Mouse (Mus musculus): ENCODE results near the gene Gm21992. TPM values are rescaled to one million over a fixed set of nuclear protein-coding genes. Genes with fewer than 3 reads are reported as not detected.
"Not testable (repeated sequence)": the region's sequence is repeated elsewhere in the genome, so short reads cannot be mapped to it uniquely, and the experiment has no call there.

The Gm21992 gene
- polyA plus RNA-seq, 1 experiment from 2014 or later: 19.1 TPM

DNA sequence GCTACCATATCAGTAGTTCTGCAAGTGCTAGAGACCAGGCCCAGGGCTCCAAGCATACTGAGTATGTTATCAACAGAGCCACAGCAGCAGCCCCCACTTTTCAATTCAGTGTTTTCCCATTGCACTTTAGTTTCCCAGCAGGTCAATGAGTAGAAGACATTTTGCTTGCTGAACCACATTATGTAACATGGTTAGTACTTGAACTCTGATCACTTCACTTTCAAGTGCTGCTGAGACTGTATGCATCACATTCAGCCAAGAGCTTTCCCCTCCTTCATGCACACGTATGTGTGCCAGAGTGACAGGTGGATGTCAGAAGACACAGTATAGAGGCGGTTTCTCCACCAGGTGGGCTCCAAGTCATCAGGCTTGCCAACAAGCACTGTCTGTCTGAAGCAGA is 28.5 kb downstream of the Gm21992 start:
- Histone ChIP-seq H3K4me3 (ENCODE audit: low read depth, low read length) (no peak overlapping the region), H3K36me3 (ENCODE audit: control insufficient read depth, insufficient read depth, low read length) (peaks cover 20% of the 10 kb centered on the region), H3K27me3 (ENCODE audit: control insufficient read depth, insufficient read depth, low read length) (no peaks in the 10 kb centered on the region), H3K4me2 (replicated peaks; ENCODE audit: low read depth) (no peak overlapping the region), H3K27ac (replicated peaks) (no peak overlapping the region), H3K4me1 (replicated peaks; ENCODE audit: control insufficient read depth, insufficient read depth) (no peaks in the 10 kb centered on the region), H3K9ac (ENCODE audit: low read length) (no peak overlapping the region), H3K9me3 (ENCODE audit: control insufficient read depth, low read length) (no peaks in the 10 kb centered on the region)
- WGBS: 83% methylated on average over 2 of the region's 2 CpGs
- TF ChIP-seq EP300 (optimal IDR thresholded peaks at IDR 0.05) (no peak), CTCF (IDR thresholded peaks at IDR 0.05; ENCODE audit: low read depth) (no peak)
- ATAC-seq (ENCODE audit: low FRiP score, low TSS enrichment) (no peak), DNase-seq (ENCODE audit: low spot score) (no peak)

DNA sequence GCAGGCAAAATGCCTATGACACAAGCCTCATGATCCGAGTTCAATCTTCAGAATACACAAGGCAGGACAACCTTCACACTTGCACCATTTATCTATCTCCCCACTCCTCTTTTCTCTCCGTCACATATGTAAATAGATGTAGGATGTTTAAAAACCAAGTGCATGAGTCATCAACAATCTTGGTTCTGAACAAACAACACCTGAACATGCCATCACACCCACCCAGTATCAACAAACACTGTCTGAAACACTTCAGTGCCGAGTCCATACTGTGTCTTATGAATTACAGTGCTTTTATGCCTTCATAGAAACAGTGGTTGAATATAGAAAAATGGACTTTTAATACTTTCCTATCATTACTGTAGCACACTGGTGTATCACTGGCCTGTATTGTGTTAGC is 38.6 kb downstream of the Gm21992 start:
- ATAC-seq (ENCODE audit: low FRiP score, low TSS enrichment) (peak; percentile 74; the same call in 1 of the 2 replicates), DNase-seq (ENCODE audit: low spot score) (no peak)
- no peak overlapping the region for H3K27ac ChIP-seq (replicated peaks)
- 37% methylated on average over 3 of the region's 3 CpGs for WGBS
- TF ChIP-seq CTCF (IDR thresholded peaks at IDR 0.05; ENCODE audit: low read depth) (no peak), EP300 (optimal IDR thresholded peaks at IDR 0.05) (no peak)
- no peak overlapping the region for H3K9ac ChIP-seq (ENCODE audit: low read length)
- H3K9me3 ChIP-seq (ENCODE audit: control insufficient read depth, low read length): no peaks in the 10 kb centered on the region
- H3K4me3 ChIP-seq (ENCODE audit: low read depth, low read length): no peak overlapping the region
- no peak overlapping the region for H3K4me2 ChIP-seq (replicated peaks; ENCODE audit: low read depth)
- no peaks in the 10 kb centered on the region for H3K27me3 ChIP-seq (ENCODE audit: control insufficient read depth, insufficient read depth, low read length)
- peaks cover 4% of the 10 kb centered on the region for H3K36me3 ChIP-seq (ENCODE audit: control insufficient read depth, insufficient read depth, low read length)
- no peaks in the 10 kb centered on the region for H3K4me1 ChIP-seq (replicated peaks; ENCODE audit: control insufficient read depth, insufficient read depth)

DNA sequence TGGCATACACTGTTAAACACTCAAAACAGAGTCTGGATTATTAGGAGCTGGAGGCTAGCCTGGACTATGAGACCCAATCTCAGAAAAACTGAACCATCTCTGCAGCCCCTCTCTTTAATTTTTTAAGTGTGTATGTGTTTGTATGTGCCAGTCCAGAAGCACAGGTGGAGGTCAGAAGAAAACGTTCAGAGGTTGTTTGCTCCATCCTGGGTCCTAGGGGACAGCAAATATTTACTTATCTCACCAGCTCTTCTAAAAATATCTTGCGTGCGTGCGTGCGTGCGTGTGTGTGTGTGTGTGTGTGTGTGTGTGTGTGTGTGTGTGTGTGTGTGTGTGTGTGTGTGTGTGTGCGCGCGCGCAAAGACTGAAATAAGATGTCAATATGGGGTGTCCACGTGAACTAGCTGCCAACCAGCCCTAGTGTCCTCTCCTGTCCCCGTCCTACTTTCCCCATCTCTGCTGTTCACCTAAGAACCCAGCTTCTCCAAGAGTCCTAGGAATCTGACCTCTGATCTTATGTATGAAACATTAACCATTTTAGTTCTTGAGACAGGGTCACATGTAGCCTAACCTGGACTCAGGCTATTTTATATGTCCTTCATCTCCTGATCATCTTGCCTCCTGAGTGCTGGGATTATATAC is 43.8 kb downstream of the Gm21992 start:
- Histone ChIP-seq H3K27me3 (ENCODE audit: control insufficient read depth, insufficient read depth, low read length) (no peaks in the 10 kb centered on the region), H3K27ac (replicated peaks) (no peak overlapping the region), H3K4me2 (replicated peaks; ENCODE audit: low read depth) (no peak overlapping the region), H3K36me3 (ENCODE audit: control insufficient read depth, insufficient read depth, low read length) (peaks cover 8% of the 10 kb centered on the region), H3K9ac (ENCODE audit: low read length) (no peak overlapping the region), H3K4me1 (replicated peaks; ENCODE audit: control insufficient read depth, insufficient read depth) (no peaks in the 10 kb centered on the region), H3K4me3 (ENCODE audit: low read depth, low read length) (no peak overlapping the region), H3K9me3 (ENCODE audit: control insufficient read depth, low read length) (no peaks in the 10 kb centered on the region)
- TF ChIP-seq CTCF (IDR thresholded peaks at IDR 0.05; ENCODE audit: low read depth): no peak
- no peak for TF ChIP-seq EP300 (optimal IDR thresholded peaks at IDR 0.05)
- 57% methylated on average over 8 of the region's 12 CpGs for WGBS
- ATAC-seq (ENCODE audit: low FRiP score, low TSS enrichment) (no peak), DNase-seq (ENCODE audit: low spot score) (no peak)

DNA sequence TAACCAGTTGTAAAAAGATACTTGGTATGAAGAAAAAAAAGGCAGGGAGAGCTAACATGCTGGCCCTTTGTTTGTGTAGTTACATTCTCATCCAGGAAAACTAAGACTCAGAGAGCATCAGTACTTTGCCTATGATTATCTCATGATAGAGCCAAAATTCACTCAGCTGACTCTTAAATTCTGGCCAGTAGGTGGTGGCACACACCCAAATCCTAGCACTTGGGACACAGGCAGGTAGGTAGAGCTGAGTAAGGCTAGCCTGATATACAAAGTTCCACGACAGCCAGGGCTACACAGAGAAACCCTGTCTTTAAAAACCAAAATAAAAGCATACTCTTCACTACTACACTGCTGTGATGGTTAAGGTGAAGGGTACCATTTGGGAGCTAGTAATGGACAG is 48.5 kb downstream of the Gm21992 start:
- no peak overlapping the region for H3K4me3 ChIP-seq (ENCODE audit: low read depth, low read length)
- H3K9me3 ChIP-seq (ENCODE audit: control insufficient read depth, low read length): no peaks in the 10 kb centered on the region
- ATAC-seq (ENCODE audit: low FRiP score, low TSS enrichment) (no peak), DNase-seq (ENCODE audit: low spot score) (no peak)
- H3K36me3 ChIP-seq (ENCODE audit: control insufficient read depth, insufficient read depth, low read length): peaks cover 11% of the 10 kb centered on the region
- H3K9ac ChIP-seq (ENCODE audit: low read length): no peak overlapping the region
- no peak overlapping the region for H3K27ac ChIP-seq (replicated peaks)
- WGBS: 46% methylated on average over 1 of the region's 1 CpGs
- H3K4me1 ChIP-seq (replicated peaks; ENCODE audit: control insufficient read depth, insufficient read depth): no peaks in the 10 kb centered on the region
- no peaks in the 10 kb centered on the region for H3K27me3 ChIP-seq (ENCODE audit: control insufficient read depth, insufficient read depth, low read length)
- no peak overlapping the region for H3K4me2 ChIP-seq (replicated peaks; ENCODE audit: low read depth)
- TF ChIP-seq CTCF (IDR thresholded peaks at IDR 0.05; ENCODE audit: low read depth) (peak; percentile 54), EP300 (optimal IDR thresholded peaks at IDR 0.05) (no peak)

DNA sequence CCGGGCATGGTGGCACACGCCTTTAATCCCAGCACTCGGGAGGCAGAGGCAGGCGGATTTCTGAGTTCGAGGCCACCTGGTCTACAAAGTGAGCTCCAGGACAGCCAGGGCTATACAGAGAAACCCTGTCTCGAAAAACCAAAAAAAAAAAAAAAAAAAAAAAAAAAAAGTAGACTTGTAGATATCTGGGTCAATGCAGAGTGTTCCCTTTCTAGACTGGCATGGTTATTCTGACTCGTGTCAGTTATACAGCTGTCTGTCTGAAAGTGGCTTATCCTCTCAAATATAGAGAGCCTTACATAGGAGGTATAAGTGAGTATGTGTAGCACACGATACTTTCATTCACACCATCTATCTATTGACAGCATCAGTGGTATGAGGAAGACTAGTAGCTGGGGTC is 50.9 kb downstream of the Gm21992 start:
- not testable (repeated sequence) for H3K9ac ChIP-seq (ENCODE audit: low read length); DNase-seq (ENCODE audit: low spot score); H3K4me3 ChIP-seq (ENCODE audit: low read depth, low read length); ATAC-seq (ENCODE audit: low FRiP score, low TSS enrichment); H3K36me3 ChIP-seq (ENCODE audit: control insufficient read depth, insufficient read depth, low read length); H3K4me1 ChIP-seq (replicated peaks; ENCODE audit: control insufficient read depth, insufficient read depth); H3K9me3 ChIP-seq (ENCODE audit: control insufficient read depth, low read length); H3K4me2 ChIP-seq (replicated peaks; ENCODE audit: low read depth); H3K27me3 ChIP-seq (ENCODE audit: control insufficient read depth, insufficient read depth, low read length); H3K27ac ChIP-seq (replicated peaks)
- WGBS: 90% methylated on average over 8 of the region's 8 CpGs

DNA sequence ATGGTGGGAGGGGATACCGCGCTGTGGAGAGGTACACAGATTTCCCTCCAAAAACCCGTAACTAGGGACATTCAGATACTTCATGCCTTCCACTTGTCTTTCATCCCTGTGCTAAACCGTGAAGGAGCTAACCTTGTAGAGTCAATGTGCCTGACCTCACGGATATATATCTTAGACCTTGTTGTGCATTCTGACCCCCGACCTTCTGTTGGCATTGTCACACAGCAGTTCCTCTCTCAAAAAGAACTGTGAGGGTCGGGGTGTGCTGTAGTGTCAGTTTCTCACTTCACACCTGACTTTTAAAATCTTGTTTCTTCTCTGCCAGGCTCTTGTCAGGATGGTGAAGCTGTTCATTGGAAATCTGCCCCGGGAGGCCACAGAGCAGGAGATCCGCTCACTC is 54.5 kb downstream of the Gm21992 start:
- DNase-seq (ENCODE audit: low spot score): no peak
- TF ChIP-seq CTCF (IDR thresholded peaks at IDR 0.05; ENCODE audit: low read depth) (no peak), EP300 (optimal IDR thresholded peaks at IDR 0.05) (no peak)
- peak overlapping the region; percentile 78 for H3K9ac ChIP-seq (ENCODE audit: low read length)
- no peaks in the 10 kb centered on the region for H3K9me3 ChIP-seq (ENCODE audit: control insufficient read depth, low read length)
- peak overlapping the region; percentile 69 for H3K4me3 ChIP-seq (ENCODE audit: low read depth, low read length)
- ATAC-seq (ENCODE audit: low FRiP score, low TSS enrichment): no peak; the same call in 1 of the 2 replicates
- WGBS: 2% methylated on average over 9 of the region's 9 CpGs
- H3K4me2 ChIP-seq (replicated peaks; ENCODE audit: low read depth): peak overlapping the region; percentile 62
- no peaks in the 10 kb centered on the region for H3K4me1 ChIP-seq (replicated peaks; ENCODE audit: control insufficient read depth, insufficient read depth)
- peak overlapping the region; percentile 92 for H3K27ac ChIP-seq (replicated peaks)
- no peaks in the 10 kb centered on the region for H3K27me3 ChIP-seq (ENCODE audit: control insufficient read depth, insufficient read depth, low read length)
- no peaks in the 10 kb centered on the region; the same call in 1 of the 2 replicates for H3K36me3 ChIP-seq (ENCODE audit: control insufficient read depth, insufficient read depth, low read length)
